Mouse (Mus musculus) bone marrow, adult 2 months (tissue): ENCODE results near the gene Krt76.

ENCODE experiments used
- CTCF ChIP-seq: fragments of 200-500 bp; IDR thresholded peaks from 2 replicates; pipeline ENCODE4 v1.5.1; 2011; ENCODE audit warnings: low read length, control low read depth; ENCODE audit not compliant: control insufficient read depth, insufficient read depth
- POLR2A ChIP-seq: fragments of 200-500 bp; IDR thresholded peaks from 2 replicates; pipeline ENCODE4 v1.6.1; 2011; ENCODE audit warnings: low read depth, mild to moderate bottlenecking, control low read depth, low read length, borderline replicate concordance; ENCODE audit not compliant: control insufficient read depth

GRCm38 (mm10) chr15:101873231-101873630 lies 19.5 kb downstream of the Krt76 start:
- no peak for TF ChIP-seq CTCF
- TF ChIP-seq POLR2A = no peak
